Mouse (Mus musculus) B cell, adult 2 months (primary cell): ENCODE data around the gene Pdzd2.
A peak's percentile ranks its signal among the peaks of the same experiment; 100 is the strongest.

Source experiments
- DNase-seq, 2 experiments: peaks; one replicate each; pipeline ENCODE4 v3.0.0; 2022

Pdzd2 gene

GRCm38 (mm10) chr15:12739277-12740247 lies at the start of gene Pdzd2:
Gene Pdzd2 (minus strand): TSS chr15:12739924.
- peak; percentile 7 to 30 for DNase-seq

- no peak for DNase-seq
These were observed 49.7 kb upstream of the Pdzd2 start for GRCm38 (mm10) chr15:12789406-12789867.

GRCm38 (mm10) chr15:12788536-12788935 lies 48.8 kb upstream of the Pdzd2 start:
- DNase-seq: no peak

GRCm38 (mm10) chr15:12781729-12782326 lies 42.1 kb upstream of the Pdzd2 start:
- DNase-seq: no peak

GRCm38 (mm10) chr15:12781296-12781695 lies 41.6 kb upstream of the Pdzd2 start:
- DNase-seq: no peak

GRCm38 (mm10) chr15:12774149-12774753 lies 34.5 kb upstream of the Pdzd2 start:
- DNase-seq: no peak

GRCm38 (mm10) chr15:12770958-12771357 lies 31.2 kb upstream of the Pdzd2 start:
- no peak for DNase-seq

GRCm38 (mm10) chr15:12766848-12767247 lies 27.1 kb upstream of the Pdzd2 start:
- no peak for DNase-seq

GRCm38 (mm10) chr15:12763147-12763546 lies 23.4 kb upstream of the Pdzd2 start:
- no peak for DNase-seq

GRCm38 (mm10) chr15:12762258-12762913 lies 22.7 kb upstream of the Pdzd2 start:
- no peak for DNase-seq

GRCm38 (mm10) chr15:12760747-12761146 lies 21.0 kb upstream of the Pdzd2 start:
- DNase-seq: no peak

GRCm38 (mm10) chr15:12758461-12758860 lies 18.7 kb upstream of the Pdzd2 start:
- no peak for DNase-seq

- DNase-seq: no peak
These were observed 18.0 kb upstream of the Pdzd2 start for GRCm38 (mm10) chr15:12757757-12758156.

GRCm38 (mm10) chr15:12753201-12753600 lies 13.5 kb upstream of the Pdzd2 start:
- no peak for DNase-seq

GRCm38 (mm10) chr15:12750963-12751362 lies 11.2 kb upstream of the Pdzd2 start:
- DNase-seq: no peak

GRCm38 (mm10) chr15:12749549-12750301 lies 10.0 kb upstream of the Pdzd2 start:
- no peak for DNase-seq

- no peak for DNase-seq
These were observed 2.6 kb upstream of the Pdzd2 start for GRCm38 (mm10) chr15:12742117-12742906.

- DNase-seq: peak in 1 of 2 experiments; percentile 1
These were observed 1.2 kb downstream of the Pdzd2 start for GRCm38 (mm10) chr15:12738301-12739093.

GRCm38 (mm10) chr15:12735208-12735607 lies 4.5 kb downstream of the Pdzd2 start:
- DNase-seq: no peak

GRCm38 (mm10) chr15:12734221-12734620 lies 5.5 kb downstream of the Pdzd2 start:
- no peak for DNase-seq
